Mouse (Mus musculus): ENCODE results near the gene Zfp609. TPM values are rescaled to one million over a fixed set of nuclear protein-coding genes. Genes with fewer than 3 reads are reported as not detected.
A peak's percentile ranks its signal among the peaks of the same experiment; 100 is the strongest.

The Zfp609 gene
- polyA plus RNA-seq, 1 experiment from 2014 or later, result 7.4 TPM

GRCm38 (mm10) chr9:65833640-65834039 is 6.3 kb upstream of the Zfp609 start:
- Histone ChIP-seq H3K9ac (ENCODE audit: low read length) (no peak overlapping the region), H3K9me3 (replicated peaks; ENCODE audit: control insufficient read depth, low read length) (no peaks in the 10 kb centered on the region), H3K36me3 (ENCODE audit: control insufficient read depth, insufficient read depth, low read length) (0 out of 2 replicates have a peak, but pooled peaks cover 3% of the 10 kb centered on the region), H3K4me2 (ENCODE audit: low read length) (no peak overlapping the region), H3K4me3 (ENCODE audit: low read depth, low read length) (no peak overlapping the region), H3K27ac (ENCODE audit: low read depth, low read length) (peak overlapping the region; percentile 45; the same call in 1 of the 2 replicates), H3K4me1 (ENCODE audit: control insufficient read depth, insufficient read depth, low read length) (peaks cover 21% of the 10 kb centered on the region), H3K27me3 (replicated peaks; ENCODE audit: control insufficient read depth, insufficient read depth, low read length) (no peaks in the 10 kb centered on the region)
- peak; percentile 53 for DNase-seq (ENCODE audit: low spot score)
- ATAC-seq, result no peak

DNA sequence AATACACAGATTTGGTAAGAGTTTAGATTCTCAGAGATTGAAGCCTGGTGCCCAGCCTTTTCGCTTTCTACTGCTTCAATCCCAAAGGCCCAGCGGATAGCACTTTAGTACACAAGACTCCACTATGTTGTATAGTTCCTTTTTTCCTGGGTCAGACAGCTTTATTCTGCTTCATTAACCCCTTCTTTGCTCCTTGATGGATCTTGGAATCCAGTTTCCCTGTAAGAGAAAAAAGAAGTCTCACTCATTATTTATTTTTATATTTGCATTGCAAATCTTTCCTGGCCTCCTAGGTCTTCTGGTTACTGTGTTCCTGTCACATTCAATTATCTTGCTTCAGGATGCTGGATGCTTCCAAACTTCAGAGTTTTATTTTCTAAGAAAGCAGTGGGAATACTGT is 5.9 kb upstream of the Zfp609 start:
- Histone ChIP-seq H3K36me3 (ENCODE audit: control insufficient read depth, insufficient read depth, low read length) (no peaks in the 10 kb centered on the region), H3K27me3 (replicated peaks; ENCODE audit: control insufficient read depth, insufficient read depth, low read length) (no peaks in the 10 kb centered on the region), H3K9me3 (replicated peaks; ENCODE audit: control insufficient read depth, low read length) (no peaks in the 10 kb centered on the region), H3K4me3 (ENCODE audit: low read depth, low read length) (no peak overlapping the region), H3K27ac (ENCODE audit: low read depth, low read length) (no peak overlapping the region), H3K4me1 (ENCODE audit: control insufficient read depth, insufficient read depth, low read length) (peaks cover 25% of the 10 kb centered on the region), H3K4me2 (ENCODE audit: low read length) (no peak overlapping the region), H3K9ac (ENCODE audit: low read length) (no peak overlapping the region)
- 5% methylated on average over 2 of the region's 2 CpGs for WGBS
- ATAC-seq (peak; percentile 38), DNase-seq (ENCODE audit: low spot score) (peak; percentile 83)

DNA sequence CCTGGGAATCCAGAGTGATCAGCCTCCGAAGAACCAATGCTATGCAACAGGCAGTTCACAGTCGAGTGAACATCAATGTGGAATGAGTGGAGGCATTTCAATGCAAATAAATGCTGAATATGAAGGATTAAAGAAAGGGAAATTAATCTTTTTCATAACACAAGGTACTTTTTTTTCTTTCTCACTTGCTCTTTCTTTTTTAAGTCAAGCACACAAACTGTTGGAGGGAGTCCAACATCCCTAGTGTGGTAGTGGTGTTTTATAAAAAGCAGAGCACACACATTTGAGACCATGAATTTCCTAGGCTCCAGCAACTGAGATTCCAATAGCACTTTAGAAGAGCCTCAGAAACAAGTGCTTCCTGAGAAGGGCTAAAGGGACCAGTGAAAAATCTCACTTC is 4.7 kb upstream of the Zfp609 start:
- Histone ChIP-seq H3K27ac (ENCODE audit: low read depth, low read length) (peak overlapping the region; percentile 65; the same call in 1 of the 2 replicates), H3K4me3 (ENCODE audit: low read depth, low read length) (no peak overlapping the region), H3K9ac (ENCODE audit: low read length) (no peak overlapping the region), H3K36me3 (ENCODE audit: control insufficient read depth, insufficient read depth, low read length) (no peaks in the 10 kb centered on the region), H3K9me3 (replicated peaks; ENCODE audit: control insufficient read depth, low read length) (no peaks in the 10 kb centered on the region), H3K4me2 (ENCODE audit: low read length) (no peak overlapping the region), H3K4me1 (ENCODE audit: control insufficient read depth, insufficient read depth, low read length) (peaks cover 28% of the 10 kb centered on the region), H3K27me3 (replicated peaks; ENCODE audit: control insufficient read depth, insufficient read depth, low read length) (no peaks in the 10 kb centered on the region)
- ATAC-seq, result no peak
- WGBS, result 1% methylated on average over 2 of the region's 2 CpGs
- DNase-seq (ENCODE audit: low spot score), result peak; percentile 61

DNA sequence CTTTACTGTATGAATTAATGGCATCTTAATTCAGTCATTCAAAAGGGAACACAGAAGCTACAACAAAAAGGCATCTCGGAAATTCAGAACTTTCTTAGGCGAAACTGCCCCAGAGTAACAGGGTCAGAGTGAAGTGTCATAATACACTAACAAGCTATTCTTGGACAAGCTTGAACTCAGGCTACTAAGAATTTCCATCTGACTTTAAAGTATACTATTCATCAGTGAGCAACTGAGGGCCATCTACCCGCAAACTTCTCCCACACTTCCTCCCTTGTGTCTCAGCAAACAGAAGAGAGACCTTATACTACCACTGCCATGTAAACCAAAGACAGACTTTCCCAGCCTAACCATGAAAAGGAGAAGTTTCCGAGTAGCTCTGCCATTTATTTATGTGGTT is 3.8 kb upstream of the Zfp609 start:
- no peak overlapping the region for H3K9ac ChIP-seq (ENCODE audit: low read length)
- no peaks in the 10 kb centered on the region for H3K9me3 ChIP-seq (replicated peaks; ENCODE audit: control insufficient read depth, low read length)
- H3K4me1 ChIP-seq (ENCODE audit: control insufficient read depth, insufficient read depth, low read length), result peaks cover 28% of the 10 kb centered on the region
- no peak overlapping the region for H3K4me3 ChIP-seq (ENCODE audit: low read depth, low read length)
- ATAC-seq (no peak), DNase-seq (ENCODE audit: low spot score) (no peak)
- H3K36me3 ChIP-seq (ENCODE audit: control insufficient read depth, insufficient read depth, low read length), result no peaks in the 10 kb centered on the region
- H3K27me3 ChIP-seq (replicated peaks; ENCODE audit: control insufficient read depth, insufficient read depth, low read length), result no peaks in the 10 kb centered on the region
- no peak overlapping the region for H3K4me2 ChIP-seq (ENCODE audit: low read length)
- WGBS, result 21% methylated on average over 4 of the region's 4 CpGs
- no peak overlapping the region for H3K27ac ChIP-seq (ENCODE audit: low read depth, low read length)

DNA sequence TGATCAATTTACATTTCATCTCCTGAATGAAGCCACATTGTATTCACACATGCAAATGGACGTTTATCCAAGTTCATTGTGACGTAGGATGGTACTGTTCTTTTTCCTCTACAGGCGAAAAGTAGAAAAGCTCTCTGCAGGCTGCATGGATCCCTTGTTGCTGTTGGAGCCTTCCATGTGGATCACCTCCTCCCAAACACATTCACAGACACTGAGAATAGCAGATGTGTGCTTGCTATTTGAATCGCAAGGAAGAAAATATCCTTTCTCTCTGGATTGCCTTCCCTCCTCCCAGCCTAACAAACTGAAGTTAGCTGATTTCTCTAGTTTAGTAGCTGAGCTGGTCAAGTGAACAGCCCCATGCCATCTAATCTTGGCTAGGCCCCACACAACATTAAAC is 2.9 kb upstream of the Zfp609 start:
- H3K27ac ChIP-seq (ENCODE audit: low read depth, low read length), result no peak overlapping the region
- ATAC-seq, result no peak
- H3K27me3 ChIP-seq (replicated peaks; ENCODE audit: control insufficient read depth, insufficient read depth, low read length), result no peaks in the 10 kb centered on the region
- no peak overlapping the region for H3K9ac ChIP-seq (ENCODE audit: low read length)
- H3K4me1 ChIP-seq (ENCODE audit: control insufficient read depth, insufficient read depth, low read length), result peaks cover 31% of the 10 kb centered on the region
- H3K9me3 ChIP-seq (replicated peaks; ENCODE audit: control insufficient read depth, low read length), result no peaks in the 10 kb centered on the region
- H3K36me3 ChIP-seq (ENCODE audit: control insufficient read depth, insufficient read depth, low read length), result no peaks in the 10 kb centered on the region
- WGBS, result 49% methylated on average over 4 of the region's 4 CpGs
- no peak overlapping the region for H3K4me2 ChIP-seq (ENCODE audit: low read length)
- no peak for DNase-seq (ENCODE audit: low spot score)
- no peak overlapping the region for H3K4me3 ChIP-seq (ENCODE audit: low read depth, low read length)

- peaks cover 31% of the 10 kb centered on the region for H3K4me1 ChIP-seq (ENCODE audit: control insufficient read depth, insufficient read depth, low read length)
- no peak overlapping the region for H3K4me2 ChIP-seq (ENCODE audit: low read length)
- H3K4me3 ChIP-seq (ENCODE audit: low read depth, low read length), result no peak overlapping the region
- H3K9ac ChIP-seq (ENCODE audit: low read length), result no peak overlapping the region
- H3K9me3 ChIP-seq (replicated peaks; ENCODE audit: control insufficient read depth, low read length), result no peaks in the 10 kb centered on the region
- DNase-seq (ENCODE audit: low spot score), result no peak
- no peaks in the 10 kb centered on the region for H3K27me3 ChIP-seq (replicated peaks; ENCODE audit: control insufficient read depth, insufficient read depth, low read length)
- H3K36me3 ChIP-seq (ENCODE audit: control insufficient read depth, insufficient read depth, low read length), result no peaks in the 10 kb centered on the region
- no peak for ATAC-seq
- whole genome bisulfite sequencing, result 93% methylated on average over 1 of the region's 2 CpGs
- H3K27ac ChIP-seq (ENCODE audit: low read depth, low read length), result no peak overlapping the region
Observed at GRCm38 (mm10) chr9:65829410-65829809, 2.0 kb upstream of the Zfp609 start.

GRCm38 (mm10) chr9:65828511-65828910 is 1.1 kb upstream of the Zfp609 start:
- Histone ChIP-seq H3K27ac (ENCODE audit: low read depth, low read length) (no peak overlapping the region), H3K9me3 (replicated peaks; ENCODE audit: control insufficient read depth, low read length) (no peaks in the 10 kb centered on the region), H3K9ac (ENCODE audit: low read length) (no peak overlapping the region), H3K4me2 (ENCODE audit: low read length) (peak overlapping the region; percentile 72), H3K36me3 (ENCODE audit: control insufficient read depth, insufficient read depth, low read length) (no peaks in the 10 kb centered on the region), H3K27me3 (replicated peaks; ENCODE audit: control insufficient read depth, insufficient read depth, low read length) (no peaks in the 10 kb centered on the region), H3K4me3 (ENCODE audit: low read depth, low read length) (no peak overlapping the region), H3K4me1 (ENCODE audit: control insufficient read depth, insufficient read depth, low read length) (peaks cover 40% of the 10 kb centered on the region)
- ATAC-seq (no peak), DNase-seq (ENCODE audit: low spot score) (no peak)
- 42% methylated on average over 3 of the region's 3 CpGs for whole genome bisulfite sequencing

- Histone ChIP-seq H3K9me3 (replicated peaks; ENCODE audit: control insufficient read depth, low read length) (no peaks in the 10 kb centered on the region), H3K27ac (ENCODE audit: low read depth, low read length) (peak overlapping the region; percentile 27; the same call in 1 of the 2 replicates), H3K27me3 (replicated peaks; ENCODE audit: control insufficient read depth, insufficient read depth, low read length) (no peaks in the 10 kb centered on the region), H3K4me3 (ENCODE audit: low read depth, low read length) (peak overlapping the region; percentile 84), H3K9ac (ENCODE audit: low read length) (peak overlapping the region; percentile 45; the same call in 1 of the 2 replicates), H3K4me1 (ENCODE audit: control insufficient read depth, insufficient read depth, low read length) (peaks cover 43% of the 10 kb centered on the region), H3K36me3 (ENCODE audit: control insufficient read depth, insufficient read depth, low read length) (no peaks in the 10 kb centered on the region), H3K4me2 (ENCODE audit: low read length) (peak overlapping the region; percentile 72)
- ATAC-seq (no peak), DNase-seq (ENCODE audit: low spot score) (peak; percentile 17)
- WGBS, result 3% methylated on average over 13 of the region's 13 CpGs
Observed at GRCm38 (mm10) chr9:65828016-65828403, 646 bp upstream of the Zfp609 start.

DNA sequence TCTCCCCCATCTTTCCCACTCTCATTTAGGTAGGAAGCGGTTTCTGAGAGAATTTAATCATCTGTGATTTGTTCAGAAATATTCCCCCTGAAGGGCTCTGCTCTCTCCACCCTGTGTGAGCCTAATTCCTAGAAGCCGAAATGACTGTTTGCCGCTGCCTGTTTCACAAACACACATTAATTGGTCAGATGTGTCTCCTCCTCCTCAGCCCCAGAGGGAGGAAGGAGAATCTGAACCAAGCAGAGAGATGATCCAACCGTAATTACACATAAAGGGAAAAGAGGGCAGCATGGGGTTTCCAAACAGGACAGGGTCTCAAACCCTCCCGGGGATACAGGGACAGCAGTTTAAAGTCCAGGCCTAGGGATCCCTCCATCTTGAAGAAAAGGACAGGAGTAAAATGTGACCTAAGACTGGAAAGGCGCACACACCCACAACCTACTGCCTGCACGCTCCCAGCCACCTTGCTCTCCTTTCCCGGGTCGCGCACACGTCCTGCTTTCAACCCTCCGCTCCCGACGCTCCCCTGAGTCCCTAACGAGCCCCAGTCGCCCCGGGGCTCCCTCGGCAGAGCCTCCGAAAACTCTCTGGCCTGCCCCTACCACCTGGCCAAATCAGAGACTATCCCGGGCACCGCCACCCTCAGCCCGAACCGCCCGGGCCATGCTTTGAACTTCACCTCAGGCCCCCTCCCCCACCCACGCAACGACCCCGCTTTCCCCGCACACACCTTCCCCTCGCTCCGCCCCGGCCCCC is 598 bp downstream of the Zfp609 start:
- Histone ChIP-seq H3K4me3 (ENCODE audit: low read depth, low read length) (peak overlapping the region; percentile 84), H3K27ac (ENCODE audit: low read depth, low read length) (peak overlapping the region; percentile 98), H3K36me3 (ENCODE audit: control insufficient read depth, insufficient read depth, low read length) (no peaks in the 10 kb centered on the region), H3K9ac (ENCODE audit: low read length) (peak overlapping the region; percentile 97), H3K4me1 (ENCODE audit: control insufficient read depth, insufficient read depth, low read length) (peaks cover 36% of the 10 kb centered on the region), H3K9me3 (replicated peaks; ENCODE audit: control insufficient read depth, low read length) (no peaks in the 10 kb centered on the region), H3K4me2 (ENCODE audit: low read length) (peak overlapping the region; percentile 59), H3K27me3 (replicated peaks; ENCODE audit: control insufficient read depth, insufficient read depth, low read length) (no peaks in the 10 kb centered on the region)
- WGBS, result under 1% methylated on average over 31 of the region's 31 CpGs
- peak; percentile 76 for DNase-seq (ENCODE audit: low spot score)
- peak; percentile 41 for ATAC-seq

Measured in forebrain, embryonic 14.5 days (tissue).